Mouse (Mus musculus) limb, embryonic 10.5 days (tissue): ENCODE results near the gene Wipi2. TPM values are rescaled to one million over a fixed set of nuclear protein-coding genes. Genes with fewer than 3 reads are reported as not detected.

Source experiments
- DNase-seq: peaks from one replicate; pipeline ENCODE4 v3.0.0-alpha.2; 2017; ENCODE audit warnings: low spot score
- H3K27ac ChIP-seq: fragments of 300-500 bp; sonication (generic); 2 replicates; pipeline ENCODE4 v1.5.1; 2016; ENCODE audit warnings: mild to moderate bottlenecking
- H3K27me3 ChIP-seq: fragments of 300-500 bp; sonication (generic); 2 replicates; pipeline ENCODE4 v1.6.1; 2016; ENCODE audit warnings: low read depth, mild to moderate bottlenecking; ENCODE audit not compliant: poor library complexity, severe bottlenecking
- H3K36me3 ChIP-seq: fragments of 300-500 bp; sonication (generic); 2 replicates; pipeline ENCODE4 v1.6.1; 2016; ENCODE audit warnings: mild to moderate bottlenecking, moderate library complexity
- H3K4me1 ChIP-seq: fragments of 300-500 bp; sonication (generic); 2 replicates; pipeline ENCODE4 v1.6.1; 2016
- H3K4me3 ChIP-seq: fragments of 300-500 bp; sonication (generic); 2 replicates; pipeline ENCODE4 v1.5.1; 2016; ENCODE audit warnings: mild to moderate bottlenecking, moderate library complexity
- H3K9me3 ChIP-seq: fragments of 300-500 bp; sonication (generic); replicated peaks from 2 replicates; pipeline ENCODE4 v1.6.1; 2016; ENCODE audit warnings: mild to moderate bottlenecking
- WGBS: fragments of 180-500 bp; shearing (Covaris S2); methylation state at CpG from one replicate; pipeline ENCODE4 v1.1.7; 2016; 5-methylcytosine and 5-hydroxymethylcytosine counted together
- polyA plus RNA-seq: library from polyadenylated mRNA; unstranded; fragments of >200 nt; fragmentation: Nextera tagmentation; extraction: Ambion mirVana; gene quantifications from 2 replicates; pipeline ENCODE4 v1.2.1, GENCODE M21; 2016

Wipi2 gene
- polyA plus RNA-seq, 1 experiment from 2014 or later = 71.6 TPM

DNA sequence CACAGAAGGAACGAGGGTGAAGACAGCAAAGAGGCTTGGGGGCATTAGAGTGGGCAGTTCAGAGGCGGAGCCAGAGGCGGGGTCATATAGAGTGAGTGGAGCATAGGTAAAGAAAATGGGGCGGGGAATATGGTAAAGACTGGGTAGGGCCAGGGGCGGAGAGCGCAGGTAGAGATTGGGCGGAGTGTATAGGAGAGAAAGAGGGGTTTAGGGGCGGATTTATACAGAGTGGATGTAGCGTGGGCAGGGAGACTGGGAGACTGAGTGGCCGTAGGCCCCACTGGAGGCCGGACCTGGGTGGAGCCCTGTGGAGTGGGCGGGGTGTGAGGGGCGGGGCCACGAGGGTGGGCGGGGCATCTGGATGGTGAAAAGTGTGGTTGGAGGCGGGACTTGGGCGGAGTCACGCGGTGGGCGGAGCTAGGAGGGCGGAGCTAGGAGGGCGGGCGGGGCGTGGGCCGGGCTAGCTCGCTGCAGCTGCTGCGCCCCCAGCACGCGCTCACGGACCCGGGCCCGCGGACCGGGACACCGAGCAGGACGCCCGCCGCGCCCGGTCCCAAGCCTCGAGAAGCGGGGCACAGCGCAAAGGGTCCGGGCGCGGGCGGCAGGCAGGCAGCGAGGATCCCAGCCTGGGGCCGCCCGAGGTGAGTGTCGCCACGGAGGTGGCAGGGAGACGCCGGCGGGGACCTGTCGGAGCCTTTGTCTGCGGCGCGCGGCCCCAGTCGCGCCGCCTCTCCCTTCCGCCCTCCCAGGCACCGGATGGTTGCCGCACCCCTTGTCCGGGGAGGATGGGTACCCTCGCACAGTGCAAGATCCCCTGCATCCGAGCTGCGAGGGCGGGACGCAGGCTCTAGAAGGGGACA lies 74.4 kb downstream of the Wipi2 start:
- H3K9me3 ChIP-seq = no peaks in the 10 kb centered on the region

DNA sequence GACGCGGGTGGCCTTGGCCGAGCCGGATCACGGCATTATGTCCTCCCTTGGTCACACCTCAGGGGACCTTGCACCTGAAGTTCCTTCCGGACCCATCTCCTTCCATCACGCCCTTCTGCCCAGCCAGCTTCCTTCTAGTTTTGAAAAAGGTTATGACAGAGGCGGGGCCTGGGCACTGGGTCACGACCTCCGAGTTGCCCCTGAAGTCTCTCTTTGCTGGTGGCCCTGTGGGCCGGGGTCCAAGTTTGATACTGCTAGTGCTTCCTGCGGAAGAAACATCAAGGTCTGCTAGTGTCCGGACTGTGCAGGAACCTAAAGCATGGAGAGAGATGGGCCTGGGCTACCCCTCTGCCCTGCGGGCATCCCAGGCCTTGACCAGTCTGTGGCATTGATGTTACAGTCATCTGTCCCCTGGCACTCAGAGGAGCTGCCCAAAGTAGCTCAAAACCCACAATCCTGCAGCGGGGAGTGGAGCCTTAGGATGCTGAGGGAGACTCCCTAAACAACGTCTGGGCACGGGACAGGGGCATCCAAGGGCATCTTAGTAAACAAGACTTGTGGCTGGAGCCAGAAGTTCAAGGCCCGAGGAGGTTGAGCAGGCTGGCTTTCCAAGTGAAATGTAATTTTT lies 75.1 kb downstream of the Wipi2 start:
- H3K4me1 ChIP-seq = peaks cover 24% of the 10 kb centered on the region
- H3K36me3 ChIP-seq = no peaks in the 10 kb centered on the region; the same call in 1 of the 2 replicates
- H3K4me3 ChIP-seq = peak overlapping the region; percentile 79
- H3K9me3 ChIP-seq = no peaks in the 10 kb centered on the region
- H3K27ac ChIP-seq = peak overlapping the region; percentile 85
- 27% methylated on average over 18 of the region's 18 CpGs for WGBS
- no peak for DNase-seq
- peaks cover 43% of the 10 kb centered on the region for H3K27me3 ChIP-seq

More for the DNA sequence above, 74.4 kb downstream of the Wipi2 start:
- under 1% methylated on average over 72 of the region's 72 CpGs for WGBS
- no peaks in the 10 kb centered on the region; the same call in 1 of the 2 replicates for H3K36me3 ChIP-seq
- DNase-seq = peak; percentile 91
- H3K27me3 ChIP-seq = peaks cover 43% of the 10 kb centered on the region
- H3K4me3 ChIP-seq = peak overlapping the region; percentile 79
- peak overlapping the region; percentile 85 for H3K27ac ChIP-seq
- H3K4me1 ChIP-seq = peaks cover 24% of the 10 kb centered on the region

GRCm38 (mm10) chr5:142703569-142703968 lies 76.1 kb downstream of the Wipi2 start:
- peaks cover 24% of the 10 kb centered on the region for H3K4me1 ChIP-seq
- H3K4me3 ChIP-seq = no peak overlapping the region
- WGBS = 89% methylated on average over 10 of the region's 10 CpGs
- H3K27me3 ChIP-seq = peaks cover 43% of the 10 kb centered on the region
- no peak for DNase-seq
- H3K27ac ChIP-seq = no peak overlapping the region
- peaks cover 5% of the 10 kb centered on the region for H3K36me3 ChIP-seq
- no peaks in the 10 kb centered on the region for H3K9me3 ChIP-seq

GRCm38 (mm10) chr5:142707709-142708108 lies 80.2 kb downstream of the Wipi2 start:
- H3K4me3 ChIP-seq = no peak overlapping the region
- WGBS = 88% methylated on average over 5 of the region's 5 CpGs
- no peaks in the 10 kb centered on the region for H3K9me3 ChIP-seq
- no peak overlapping the region for H3K27ac ChIP-seq
- peaks cover 23% of the 10 kb centered on the region for H3K36me3 ChIP-seq
- peaks cover 17% of the 10 kb centered on the region for H3K27me3 ChIP-seq
- no peak for DNase-seq
- peaks cover 6% of the 10 kb centered on the region for H3K4me1 ChIP-seq

GRCm38 (mm10) chr5:142709436-142709835 lies 81.9 kb downstream of the Wipi2 start:
- no peak for DNase-seq
- WGBS = 90% methylated on average over 7 of the region's 7 CpGs
- Histone ChIP-seq H3K27ac (no peak overlapping the region), H3K4me3 (no peak overlapping the region), H3K27me3 (no peaks in the 10 kb centered on the region), H3K4me1 (no peaks in the 10 kb centered on the region), H3K9me3 (no peaks in the 10 kb centered on the region), H3K36me3 (peaks cover 30% of the 10 kb centered on the region)

- no peak overlapping the region for H3K27ac ChIP-seq
- WGBS = 88% methylated on average over 5 of the region's 5 CpGs
- no peaks in the 10 kb centered on the region for H3K27me3 ChIP-seq
- H3K4me1 ChIP-seq = no peaks in the 10 kb centered on the region; the same call in 1 of the 2 replicates
- DNase-seq = no peak
- no peaks in the 10 kb centered on the region for H3K9me3 ChIP-seq
- H3K36me3 ChIP-seq = peaks cover 33% of the 10 kb centered on the region
- no peak overlapping the region for H3K4me3 ChIP-seq
Measured at GRCm38 (mm10) chr5:142712373-142712772, 84.9 kb downstream of the Wipi2 start.

- DNase-seq = no peak
- Histone ChIP-seq H3K4me1 (peaks cover 8% of the 10 kb centered on the region), H3K27me3 (no peaks in the 10 kb centered on the region), H3K36me3 (peaks cover 26% of the 10 kb centered on the region), H3K4me3 (no peak overlapping the region), H3K27ac (no peak overlapping the region), H3K9me3 (no peaks in the 10 kb centered on the region)
- 91% methylated on average over 10 of the region's 10 CpGs for WGBS
Measured at GRCm38 (mm10) chr5:142713966-142714365, 86.5 kb downstream of the Wipi2 start.

DNA sequence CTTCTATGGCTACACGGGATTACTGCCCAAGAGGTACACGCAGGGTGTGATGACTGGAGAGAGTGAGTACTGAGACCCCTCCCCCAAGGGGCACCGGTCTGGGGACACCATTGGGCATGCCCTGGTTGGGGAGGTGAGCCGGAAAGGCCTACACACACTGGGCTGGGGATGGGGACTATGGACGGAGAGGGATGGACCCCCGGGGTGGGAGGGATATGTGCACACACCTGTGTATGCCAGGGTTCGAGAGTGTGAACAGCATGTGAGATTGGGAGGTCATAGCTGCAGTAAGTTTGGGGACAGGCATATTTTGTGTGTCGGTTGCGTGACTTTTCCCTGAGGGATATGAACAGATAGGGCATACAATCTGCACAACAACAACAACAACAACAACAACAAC lies 87.6 kb downstream of the Wipi2 start:
- WGBS = 86% methylated on average over 9 of the region's 9 CpGs
- Histone ChIP-seq H3K4me1 (peaks cover 8% of the 10 kb centered on the region), H3K36me3 (peaks cover 29% of the 10 kb centered on the region), H3K4me3 (no peak overlapping the region), H3K27me3 (no peaks in the 10 kb centered on the region), H3K9me3 (no peaks in the 10 kb centered on the region), H3K27ac (no peak overlapping the region)
- no peak for DNase-seq

DNA sequence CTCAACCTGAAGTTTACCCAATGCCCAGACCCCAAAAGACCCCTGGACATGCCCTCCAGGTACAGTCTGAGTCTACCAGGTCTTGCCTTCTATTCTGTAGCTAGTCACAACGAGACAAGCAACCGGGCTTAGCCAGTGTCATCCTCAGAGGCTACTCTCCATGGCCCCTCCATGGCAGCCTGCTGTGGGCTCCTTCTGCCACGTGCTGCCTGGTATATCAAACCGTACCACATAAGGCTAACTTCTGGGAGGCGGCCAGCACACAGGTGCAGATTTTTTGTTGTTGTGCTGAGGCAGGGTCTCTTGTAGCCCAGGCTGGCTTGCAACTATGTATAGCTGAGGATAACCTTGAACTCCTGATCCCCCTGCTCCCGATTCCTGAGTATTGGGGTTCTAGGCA lies 88.6 kb downstream of the Wipi2 start:
- Histone ChIP-seq H3K4me1 (peaks cover 8% of the 10 kb centered on the region), H3K9me3 (no peaks in the 10 kb centered on the region), H3K4me3 (no peak overlapping the region), H3K27me3 (no peaks in the 10 kb centered on the region), H3K27ac (no peak overlapping the region), H3K36me3 (peaks cover 26% of the 10 kb centered on the region)
- 85% methylated on average over 6 of the region's 6 CpGs for WGBS
- DNase-seq = no peak

DNA sequence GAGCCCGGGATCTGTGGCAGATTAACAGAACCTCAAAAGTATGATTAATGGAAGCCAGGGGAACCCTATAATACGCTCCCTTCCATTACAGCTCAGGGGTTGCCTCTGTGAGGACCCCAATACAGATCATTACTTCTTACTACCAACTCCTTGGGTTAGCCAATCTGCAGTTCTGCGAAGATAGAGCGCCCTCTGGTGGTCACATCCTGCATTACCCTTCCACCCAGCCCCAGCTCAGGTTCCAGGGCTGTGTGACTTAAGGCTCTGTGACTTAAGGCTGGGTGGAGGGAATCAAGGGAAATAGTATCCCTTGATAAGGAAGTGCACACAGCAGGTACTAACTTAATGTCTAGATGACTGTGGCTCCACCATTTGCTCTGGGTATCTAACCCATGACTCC lies 90.5 kb downstream of the Wipi2 start:
- Histone ChIP-seq H3K36me3 (peaks cover 13% of the 10 kb centered on the region), H3K27ac (no peak overlapping the region), H3K9me3 (no peaks in the 10 kb centered on the region), H3K4me3 (no peak overlapping the region), H3K4me1 (peaks cover 15% of the 10 kb centered on the region), H3K27me3 (no peaks in the 10 kb centered on the region)
- DNase-seq = peak; percentile 90
- 22% methylated on average over 4 of the region's 4 CpGs for WGBS

- Histone ChIP-seq H3K27ac (no peak overlapping the region), H3K36me3 (peaks cover 13% of the 10 kb centered on the region), H3K27me3 (no peaks in the 10 kb centered on the region), H3K4me3 (no peak overlapping the region), H3K9me3 (no peaks in the 10 kb centered on the region), H3K4me1 (peaks cover 15% of the 10 kb centered on the region)
- WGBS = 64% methylated on average over 25 of the region's 25 CpGs
- DNase-seq = no peak
Measured at GRCm38 (mm10) chr5:142718486-142718885, 91.0 kb downstream of the Wipi2 start.

GRCm38 (mm10) chr5:142719897-142720296 lies 92.4 kb downstream of the Wipi2 start:
- H3K4me3 ChIP-seq = no peak overlapping the region
- 94% methylated on average over 13 of the region's 13 CpGs for WGBS
- no peak overlapping the region for H3K27ac ChIP-seq
- H3K36me3 ChIP-seq = peaks cover 18% of the 10 kb centered on the region
- H3K27me3 ChIP-seq = no peaks in the 10 kb centered on the region
- peaks cover 20% of the 10 kb centered on the region for H3K4me1 ChIP-seq
- no peak for DNase-seq
- no peaks in the 10 kb centered on the region for H3K9me3 ChIP-seq
